Mouse (Mus musculus) mature B cell (primary cell): ENCODE data around the gene Atp8a2.

ENCODE experiments used
- in situ Hi-C: fragments of 300-500 bp; cut with MboI; formaldehyde crosslinking; loops from 2 replicates; pipeline ENCODE4 v1.14.3; 2019

The Atp8a2 gene

GRCm38 (mm10) chr14:60152373-60152772 lies 44.6 kb downstream of the Atp8a2 start:
- in situ Hi-C loops: no loop called here

- in situ Hi-C loops: no loop called here
These were observed 48.1 kb downstream of the Atp8a2 start for GRCm38 (mm10) chr14:60148893-60149292.

GRCm38 (mm10) chr14:60143234-60143633 lies 53.7 kb downstream of the Atp8a2 start:
- in situ Hi-C loops: no loop called here

GRCm38 (mm10) chr14:60138339-60138738 lies 58.6 kb downstream of the Atp8a2 start:
- in situ Hi-C loops: no loop called here

GRCm38 (mm10) chr14:60137812-60138211 lies 59.2 kb downstream of the Atp8a2 start:
- in situ Hi-C loops: no loop called here

- in situ Hi-C loops: no loop called here
These were observed 61.2 kb downstream of the Atp8a2 start for GRCm38 (mm10) chr14:60135801-60136200.

GRCm38 (mm10) chr14:60134720-60135119 lies 62.3 kb downstream of the Atp8a2 start:
- in situ Hi-C loops: no loop called here

- in situ Hi-C loops: no loop called here
These were observed 65.6 kb downstream of the Atp8a2 start for GRCm38 (mm10) chr14:60131196-60131876.

GRCm38 (mm10) chr14:60129564-60129963 lies 67.4 kb downstream of the Atp8a2 start:
- in situ Hi-C loops: no loop called here

- in situ Hi-C loops: no loop called here
These were observed 71.8 kb downstream of the Atp8a2 start for GRCm38 (mm10) chr14:60125202-60125601.

- in situ Hi-C loops: no loop called here
These were observed 75.4 kb downstream of the Atp8a2 start for GRCm38 (mm10) chr14:60121572-60121971.

- in situ Hi-C loops: no loop called here
These were observed 79.0 kb downstream of the Atp8a2 start for GRCm38 (mm10) chr14:60117792-60118585.

GRCm38 (mm10) chr14:60086808-60087725 lies 109.9 kb downstream of the Atp8a2 start:
- in situ Hi-C loops: no loop called here

- in situ Hi-C loops: no loop called here
These were observed 110.6 kb downstream of the Atp8a2 start for GRCm38 (mm10) chr14:60086254-60086807.

GRCm38 (mm10) chr14:60082771-60083170 lies 114.2 kb downstream of the Atp8a2 start:
- in situ Hi-C loops: no loop called here

- in situ Hi-C loops: no loop called here
These were observed 124.5 kb downstream of the Atp8a2 start for GRCm38 (mm10) chr14:60072496-60072895.

- in situ Hi-C loops: no loop called here
These were observed 131.8 kb downstream of the Atp8a2 start for GRCm38 (mm10) chr14:60065186-60065585.

GRCm38 (mm10) chr14:60061023-60061422 lies 136.0 kb downstream of the Atp8a2 start:
- in situ Hi-C loops: no loop called here

- in situ Hi-C loops: no loop called here
These were observed 138.1 kb downstream of the Atp8a2 start for GRCm38 (mm10) chr14:60058867-60059266.

- in situ Hi-C loops: no loop called here
These were observed 141.7 kb downstream of the Atp8a2 start for GRCm38 (mm10) chr14:60055231-60055630.

- in situ Hi-C loops: no loop called here
These were observed 166.3 kb downstream of the Atp8a2 start for GRCm38 (mm10) chr14:60030666-60031065.

GRCm38 (mm10) chr14:60027139-60027538 lies 169.8 kb downstream of the Atp8a2 start:
- in situ Hi-C loops: no loop called here
